Mouse (Mus musculus): ENCODE measurements at regions not wholly inside any gene's neighbourhood (a gene's known extent, or its start where the extent isn't known, plus 50 kb on each side); places are given as distances from the start of the nearest gene placed in this dataset.

GRCm38 (mm10) chr11:104038271-104038800 lies 71.8 kb downstream of the Arf2 start:
- WGBS = 67% methylated on average over 6 of the region's 6 CpGs
- Histone ChIP-seq H3K4me2 (ENCODE audit: low read depth) (no peak overlapping the region), H3K27ac (ENCODE audit: low read depth, low read length) (no peak overlapping the region), H3K4me1 (ENCODE audit: control insufficient read depth, insufficient read depth, low read length) (no peaks in the 10 kb centered on the region), H3K27me3 (ENCODE audit: control insufficient read depth, insufficient read depth, low read length) (no peaks in the 10 kb centered on the region), H3K9ac (ENCODE audit: low read length) (no peak overlapping the region), H3K4me3 (ENCODE audit: low read depth, low read length) (no peak overlapping the region), H3K9me3 (ENCODE audit: control insufficient read depth, low read length) (no peaks in the 10 kb centered on the region), H3K36me3 (ENCODE audit: control insufficient read depth, insufficient read depth, low read length) (no peaks in the 10 kb centered on the region)
- no peak for DNase-seq (ENCODE audit: low spot score)
- no peak for ATAC-seq (ENCODE audit: insufficient read depth, low FRiP score, low TSS enrichment)

- WGBS = 90% methylated on average over 4 of the region's 4 CpGs
- Histone ChIP-seq H3K27ac (ENCODE audit: low read depth, low read length) (no peak overlapping the region), H3K36me3 (ENCODE audit: control insufficient read depth, insufficient read depth, low read length) (no peaks in the 10 kb centered on the region), H3K9me3 (ENCODE audit: control insufficient read depth, low read length) (no peaks in the 10 kb centered on the region), H3K4me2 (ENCODE audit: low read depth) (no peak overlapping the region), H3K4me3 (ENCODE audit: low read depth, low read length) (no peak overlapping the region), H3K27me3 (ENCODE audit: control insufficient read depth, insufficient read depth, low read length) (no peaks in the 10 kb centered on the region), H3K4me1 (ENCODE audit: control insufficient read depth, insufficient read depth, low read length) (no peaks in the 10 kb centered on the region), H3K9ac (ENCODE audit: low read length) (no peak overlapping the region)
- DNase-seq (ENCODE audit: low spot score) = no peak
- ATAC-seq (ENCODE audit: insufficient read depth, low FRiP score, low TSS enrichment) = no peak
Measured at GRCm38 (mm10) chr11:104045216-104045615, 78.7 kb downstream of the Arf2 start.

- no peak for DNase-seq (ENCODE audit: low spot score)
- 87% methylated on average over 3 of the region's 3 CpGs for WGBS
Measured at GRCm38 (mm10) chr11:104051986-104052385, 80.7 kb upstream of the Crhr1 start.

DNA sequence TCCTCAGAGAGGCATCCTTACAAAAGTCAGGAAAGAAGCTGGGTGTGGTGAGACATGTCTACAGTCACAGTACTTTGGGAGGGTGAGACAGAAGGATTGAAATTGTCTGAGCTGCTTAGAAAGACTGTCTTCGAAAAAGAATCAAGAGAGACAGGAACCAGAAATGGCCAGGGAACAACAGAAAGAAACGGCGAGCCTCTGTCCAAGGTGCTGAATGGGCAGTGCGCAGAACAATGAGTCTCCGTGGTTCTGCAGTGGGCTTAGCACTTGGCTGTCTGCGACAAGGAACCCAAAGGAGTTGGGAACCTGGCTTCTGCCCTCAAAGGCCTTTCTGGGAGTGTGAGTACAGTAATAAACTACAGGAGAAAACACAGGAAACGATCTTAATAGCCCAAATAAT lies 79.4 kb upstream of the Crhr1 start:
- Histone ChIP-seq H3K4me1 (ENCODE audit: control insufficient read depth, insufficient read depth, low read length) (no peaks in the 10 kb centered on the region), H3K27me3 (ENCODE audit: control insufficient read depth, insufficient read depth, low read length) (no peaks in the 10 kb centered on the region)
- 17% methylated on average over 7 of the region's 7 CpGs for WGBS

More at GRCm38 (mm10) chr11:104051986-104052385, 80.7 kb upstream of the Crhr1 start:
- no peak overlapping the region for H3K27ac ChIP-seq (ENCODE audit: low read depth, low read length)
- no peaks in the 10 kb centered on the region for H3K9me3 ChIP-seq (ENCODE audit: control insufficient read depth, low read length)
- H3K36me3 ChIP-seq (ENCODE audit: control insufficient read depth, insufficient read depth, low read length) = no peaks in the 10 kb centered on the region
- no peak overlapping the region for H3K4me3 ChIP-seq (ENCODE audit: low read depth, low read length)
- H3K4me2 ChIP-seq (ENCODE audit: low read depth) = no peak overlapping the region
- no peaks in the 10 kb centered on the region for H3K4me1 ChIP-seq (ENCODE audit: control insufficient read depth, insufficient read depth, low read length)
- no peaks in the 10 kb centered on the region for H3K27me3 ChIP-seq (ENCODE audit: control insufficient read depth, insufficient read depth, low read length)
- ATAC-seq (ENCODE audit: insufficient read depth, low FRiP score, low TSS enrichment) = no peak
- no peak overlapping the region for H3K9ac ChIP-seq (ENCODE audit: low read length)

GRCm38 (mm10) chr11:104055941-104056340 lies 76.7 kb upstream of the Crhr1 start:
- no peaks in the 10 kb centered on the region for H3K36me3 ChIP-seq (ENCODE audit: control insufficient read depth, insufficient read depth, low read length)
- no peak overlapping the region for H3K4me3 ChIP-seq (ENCODE audit: low read depth, low read length)

More for the DNA sequence above, 79.4 kb upstream of the Crhr1 start:
- Histone ChIP-seq H3K4me3 (ENCODE audit: low read depth, low read length) (no peak overlapping the region), H3K36me3 (ENCODE audit: control insufficient read depth, insufficient read depth, low read length) (no peaks in the 10 kb centered on the region), H3K9me3 (ENCODE audit: control insufficient read depth, low read length) (no peaks in the 10 kb centered on the region), H3K9ac (ENCODE audit: low read length) (no peak overlapping the region), H3K4me2 (ENCODE audit: low read depth) (no peak overlapping the region), H3K27ac (ENCODE audit: low read depth, low read length) (no peak overlapping the region)
- peak; percentile 67 for DNase-seq (ENCODE audit: low spot score)
- no peak for ATAC-seq (ENCODE audit: insufficient read depth, low FRiP score, low TSS enrichment)

GRCm38 (mm10) chr11:104057046-104057445 lies 75.6 kb upstream of the Crhr1 start:
- Histone ChIP-seq H3K27ac (ENCODE audit: low read depth, low read length) (no peak overlapping the region), H3K4me3 (ENCODE audit: low read depth, low read length) (no peak overlapping the region), H3K27me3 (ENCODE audit: control insufficient read depth, insufficient read depth, low read length) (no peaks in the 10 kb centered on the region), H3K36me3 (ENCODE audit: control insufficient read depth, insufficient read depth, low read length) (no peaks in the 10 kb centered on the region), H3K9ac (ENCODE audit: low read length) (no peak overlapping the region), H3K4me2 (ENCODE audit: low read depth) (no peak overlapping the region), H3K9me3 (ENCODE audit: control insufficient read depth, low read length) (no peaks in the 10 kb centered on the region), H3K4me1 (ENCODE audit: control insufficient read depth, insufficient read depth, low read length) (no peaks in the 10 kb centered on the region)
- WGBS = 65% methylated on average over 4 of the region's 4 CpGs
- ATAC-seq (ENCODE audit: insufficient read depth, low FRiP score, low TSS enrichment) (no peak), DNase-seq (ENCODE audit: low spot score) (no peak)

More at GRCm38 (mm10) chr11:104055941-104056340, 76.7 kb upstream of the Crhr1 start:
- no peaks in the 10 kb centered on the region for H3K9me3 ChIP-seq (ENCODE audit: control insufficient read depth, low read length)
- no peak overlapping the region for H3K9ac ChIP-seq (ENCODE audit: low read length)
- H3K27me3 ChIP-seq (ENCODE audit: control insufficient read depth, insufficient read depth, low read length) = no peaks in the 10 kb centered on the region
- WGBS = 88% methylated on average over 6 of the region's 6 CpGs
- no peak for ATAC-seq (ENCODE audit: insufficient read depth, low FRiP score, low TSS enrichment)
- no peak overlapping the region for H3K27ac ChIP-seq (ENCODE audit: low read depth, low read length)
- no peak overlapping the region for H3K4me2 ChIP-seq (ENCODE audit: low read depth)
- no peaks in the 10 kb centered on the region for H3K4me1 ChIP-seq (ENCODE audit: control insufficient read depth, insufficient read depth, low read length)
- no peak for DNase-seq (ENCODE audit: low spot score)

DNA sequence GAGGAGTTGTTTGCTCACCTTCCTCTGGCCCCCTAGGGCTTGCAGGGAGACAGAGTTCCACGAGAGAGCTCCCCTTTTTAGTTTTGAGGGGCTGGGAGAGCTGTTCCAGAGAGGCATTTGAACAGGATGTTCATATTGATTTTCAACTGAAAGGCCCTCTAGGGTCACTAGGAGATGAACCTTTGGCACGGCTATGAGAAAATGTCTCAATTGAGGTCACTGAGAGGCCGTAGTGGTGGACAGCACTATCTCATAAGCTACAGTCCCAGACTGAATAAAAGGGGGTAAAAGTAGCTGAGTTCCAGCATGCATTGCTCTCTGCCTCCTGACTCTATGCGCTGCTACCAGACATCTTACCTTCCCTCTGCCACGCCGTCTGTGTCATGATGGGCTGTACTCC lies 74.1 kb upstream of the Crhr1 start:
- Histone ChIP-seq H3K27me3 (ENCODE audit: control insufficient read depth, insufficient read depth, low read length) (no peaks in the 10 kb centered on the region), H3K27ac (ENCODE audit: low read depth, low read length) (no peak overlapping the region), H3K36me3 (ENCODE audit: control insufficient read depth, insufficient read depth, low read length) (no peaks in the 10 kb centered on the region), H3K4me3 (ENCODE audit: low read depth, low read length) (no peak overlapping the region), H3K9ac (ENCODE audit: low read length) (no peak overlapping the region), H3K4me2 (ENCODE audit: low read depth) (no peak overlapping the region), H3K9me3 (ENCODE audit: control insufficient read depth, low read length) (no peaks in the 10 kb centered on the region), H3K4me1 (ENCODE audit: control insufficient read depth, insufficient read depth, low read length) (no peaks in the 10 kb centered on the region)
- no peak for DNase-seq (ENCODE audit: low spot score)
- WGBS = 85% methylated on average over 6 of the region's 6 CpGs
- no peak for ATAC-seq (ENCODE audit: insufficient read depth, low FRiP score, low TSS enrichment)

GRCm38 (mm10) chr11:104059085-104059484 lies 73.6 kb upstream of the Crhr1 start:
- no peak overlapping the region for H3K27ac ChIP-seq (ENCODE audit: low read depth, low read length)
- no peak overlapping the region for H3K4me2 ChIP-seq (ENCODE audit: low read depth)
- 71% methylated on average over 6 of the region's 6 CpGs for WGBS
- no peaks in the 10 kb centered on the region for H3K27me3 ChIP-seq (ENCODE audit: control insufficient read depth, insufficient read depth, low read length)
- H3K4me1 ChIP-seq (ENCODE audit: control insufficient read depth, insufficient read depth, low read length) = no peaks in the 10 kb centered on the region
- H3K9ac ChIP-seq (ENCODE audit: low read length) = no peak overlapping the region
- no peaks in the 10 kb centered on the region for H3K9me3 ChIP-seq (ENCODE audit: control insufficient read depth, low read length)
- no peaks in the 10 kb centered on the region for H3K36me3 ChIP-seq (ENCODE audit: control insufficient read depth, insufficient read depth, low read length)
- H3K4me3 ChIP-seq (ENCODE audit: low read depth, low read length) = no peak overlapping the region
- DNase-seq (ENCODE audit: low spot score) (no peak), ATAC-seq (ENCODE audit: insufficient read depth, low FRiP score, low TSS enrichment) (no peak)

- Histone ChIP-seq H3K4me2 (ENCODE audit: low read depth) (no peak overlapping the region), H3K9me3 (ENCODE audit: control insufficient read depth, low read length) (no peaks in the 10 kb centered on the region), H3K36me3 (ENCODE audit: control insufficient read depth, insufficient read depth, low read length) (no peaks in the 10 kb centered on the region), H3K4me1 (ENCODE audit: control insufficient read depth, insufficient read depth, low read length) (no peaks in the 10 kb centered on the region), H3K27ac (ENCODE audit: low read depth, low read length) (no peak overlapping the region), H3K4me3 (ENCODE audit: low read depth, low read length) (no peak overlapping the region), H3K27me3 (ENCODE audit: control insufficient read depth, insufficient read depth, low read length) (no peaks in the 10 kb centered on the region), H3K9ac (ENCODE audit: low read length) (no peak overlapping the region)
- DNase-seq (ENCODE audit: low spot score) = no peak
- WGBS = 82% methylated on average over 6 of the region's 6 CpGs
- no peak for ATAC-seq (ENCODE audit: insufficient read depth, low FRiP score, low TSS enrichment)
Measured at GRCm38 (mm10) chr11:104061361-104061760, 71.3 kb upstream of the Crhr1 start.
